Mouse (Mus musculus) spleen, adult 2 months (tissue): ENCODE data around the gene Nop14. TPM values are rescaled to one million over a fixed set of nuclear protein-coding genes. Genes with fewer than 3 reads are reported as not detected.

Experiments used
- DNase-seq, 2 experiments: peaks; one replicate each; pipeline versions ENCODE4 v3.0.0 to v3.0.0-alpha.2; 2012 to 2021; ENCODE audit warnings: low spot score in 2 of 2, low read depth in 1 of 2
- H3K27ac ChIP-seq: fragments of 200-500 bp; 2 replicates; pipeline ENCODE4 v1.5.1; 2012; ENCODE audit warnings: low read length, inconsistent platforms; ENCODE audit not compliant: insufficient read depth
- H3K27me3 ChIP-seq: fragments of 200-500 bp; 2 replicates; pipeline ENCODE4 v1.6.1; 2012; ENCODE audit warnings: mild to moderate bottlenecking, moderate library complexity, low read length, inconsistent platforms; ENCODE audit not compliant: control insufficient read depth, insufficient read depth
- H3K36me3 ChIP-seq: fragments of 200-500 bp; 2 replicates; pipeline ENCODE4 v1.6.1; 2012; ENCODE audit warnings: mild to moderate bottlenecking, low read length, inconsistent platforms; ENCODE audit not compliant: control insufficient read depth, insufficient read depth
- H3K4me1 ChIP-seq: fragments of 200-500 bp; 2 replicates; pipeline ENCODE4 v1.6.1; 2011; ENCODE audit warnings: inconsistent platforms; ENCODE audit not compliant: control insufficient read depth, insufficient read depth, insufficient read length
- H3K4me3 ChIP-seq: fragments of 200-500 bp; 2 replicates; pipeline ENCODE4 v1.5.1; 2011; ENCODE audit warnings: mild to moderate bottlenecking, inconsistent platforms; ENCODE audit not compliant: insufficient read depth, insufficient read length; ENCODE audit errors: extremely low read depth
- CTCF ChIP-seq: fragments of 200-500 bp; IDR thresholded peaks from 2 replicates; pipeline ENCODE4 v1.5.1; 2011; ENCODE audit warnings: mild to moderate bottlenecking, inconsistent platforms; ENCODE audit not compliant: insufficient read depth, insufficient read length, insufficient replicate concordance; ENCODE audit errors: extremely low read depth
- POLR2A ChIP-seq: fragments of 200-500 bp; IDR thresholded peaks from 2 replicates; pipeline ENCODE4 v1.6.1; 2011; ENCODE audit warnings: low read depth, low read length, inconsistent platforms
- WGBS: fragments of 180-500 bp; shearing (Covaris S2); methylation state at CpG from one replicate; pipeline ENCODE4 v1.1.7; 2018; 5-methylcytosine and 5-hydroxymethylcytosine counted together
- polyA plus RNA-seq: library from polyadenylated mRNA; depleted of rRNA; stranded (reverse); fragments of >200 nt; gene quantifications from 2 replicates; pipeline ENCODE4 v1.2.3, GENCODE M21; 2012

Nop14 gene
- polyA plus RNA-seq, 1 experiment: 10.8 TPM

GRCm38 (mm10) chr5:34633641-34634040 is 26.3 kb downstream of the Nop14 start:
- WGBS: 81% methylated on average over 4 of the region's 4 CpGs
- Histone ChIP-seq H3K4me1 (peaks cover 26% of the 10 kb centered on the region), H3K27me3 (no peaks in the 10 kb centered on the region), H3K27ac (no peak overlapping the region), H3K4me3 (no peak overlapping the region), H3K36me3 (peaks cover 25% of the 10 kb centered on the region)
- DNase-seq: no peak
- TF ChIP-seq POLR2A: no peak
- TF ChIP-seq CTCF: no peak

GRCm38 (mm10) chr5:34632996-34633395 is 27.0 kb downstream of the Nop14 start:
- DNase-seq: no peak
- no peak overlapping the region for H3K27ac ChIP-seq
- WGBS: 90% methylated on average over 2 of the region's 2 CpGs
- H3K27me3 ChIP-seq: no peaks in the 10 kb centered on the region
- H3K4me3 ChIP-seq: no peak overlapping the region
- H3K36me3 ChIP-seq: peaks cover 29% of the 10 kb centered on the region
- TF ChIP-seq CTCF (no peak), POLR2A (no peak)
- H3K4me1 ChIP-seq: peaks cover 26% of the 10 kb centered on the region

GRCm38 (mm10) chr5:34609966-34610365 is 50.0 kb downstream of the Nop14 start:
- Histone ChIP-seq H3K36me3 (peaks cover 51% of the 10 kb centered on the region), H3K4me3 (no peak overlapping the region), H3K27ac (no peak overlapping the region), H3K27me3 (no peaks in the 10 kb centered on the region), H3K4me1 (no peaks in the 10 kb centered on the region)
- WGBS: 89% methylated on average over 4 of the region's 4 CpGs
- TF ChIP-seq CTCF (no peak), POLR2A (no peak)
- DNase-seq: no peak

- no peak for DNase-seq
- peaks cover 46% of the 10 kb centered on the region for H3K36me3 ChIP-seq
- TF ChIP-seq POLR2A (no peak), CTCF (no peak)
- H3K27me3 ChIP-seq: no peaks in the 10 kb centered on the region
- WGBS: 97% methylated on average over 3 of the region's 3 CpGs
- no peaks in the 10 kb centered on the region for H3K4me1 ChIP-seq
- H3K27ac ChIP-seq: no peak overlapping the region
- no peak overlapping the region for H3K4me3 ChIP-seq
These were observed 51.7 kb downstream of the Nop14 start for GRCm38 (mm10) chr5:34608226-34608625.

GRCm38 (mm10) chr5:34607100-34607880 is 52.7 kb downstream of the Nop14 start:
- H3K4me3 ChIP-seq: no peak overlapping the region
- peaks cover 41% of the 10 kb centered on the region for H3K36me3 ChIP-seq
- H3K27me3 ChIP-seq: no peaks in the 10 kb centered on the region
- no peak overlapping the region for H3K27ac ChIP-seq
- WGBS: 75% methylated on average over 8 of the region's 8 CpGs
- no peaks in the 10 kb centered on the region for H3K4me1 ChIP-seq
- DNase-seq: no peak
- TF ChIP-seq CTCF: no peak
- TF ChIP-seq POLR2A: no peak

- Histone ChIP-seq H3K27me3 (no peaks in the 10 kb centered on the region), H3K4me1 (no peaks in the 10 kb centered on the region), H3K36me3 (peaks cover 31% of the 10 kb centered on the region), H3K27ac (no peak overlapping the region), H3K4me3 (no peak overlapping the region)
- no peak for DNase-seq
- TF ChIP-seq POLR2A (no peak), CTCF (no peak)
- WGBS: 89% methylated on average over 5 of the region's 5 CpGs
These were observed 55.4 kb downstream of the Nop14 start for GRCm38 (mm10) chr5:34604576-34604975.

- TF ChIP-seq CTCF (no peak), POLR2A (no peak)
- Histone ChIP-seq H3K4me1 (no peaks in the 10 kb centered on the region; the same call in 1 of the 2 replicates), H3K27ac (no peak overlapping the region), H3K36me3 (peaks cover 5% of the 10 kb centered on the region), H3K27me3 (no peaks in the 10 kb centered on the region), H3K4me3 (no peak overlapping the region)
- 98% methylated on average over 9 of the region's 9 CpGs for WGBS
- no peak for DNase-seq
These were observed 66.7 kb downstream of the Nop14 start for GRCm38 (mm10) chr5:34593202-34593727.
